Mouse (Mus musculus) lung, embryonic 14.5 days (tissue): ENCODE measurements around the gene Smg6. TPM values are rescaled to one million over a fixed set of nuclear protein-coding genes. Genes with fewer than 3 reads are reported as not detected.

ENCODE experiments used
- ATAC-seq: fragments of 200-750 bp; cut with Nextera tagmentation; 2 replicates; pipeline ENCODE4 v1.8.0; 2017; ENCODE audit warnings: mild to moderate bottlenecking, moderate TSS enrichment, moderate library complexity; ENCODE audit not compliant: insufficient read depth
- DNase-seq: peaks from one replicate; pipeline ENCODE4 v3.0.0-alpha.2; 2015
- H3K27ac ChIP-seq: fragments of 300-500 bp; sonication (generic); 2 replicates; pipeline ENCODE4 v1.5.1; 2014; ENCODE audit warnings: low read depth, mild to moderate bottlenecking, moderate library complexity
- H3K27me3 ChIP-seq: fragments of 300-500 bp; sonication (generic); 2 replicates; pipeline ENCODE4 v1.6.1; 2014; ENCODE audit warnings: low read length, control low read depth; ENCODE audit not compliant: insufficient read depth
- H3K36me3 ChIP-seq: fragments of 300-500 bp; sonication (generic); 2 replicates; pipeline ENCODE4 v1.6.1; 2014; ENCODE audit warnings: control low read depth; ENCODE audit not compliant: insufficient read depth
- H3K4me1 ChIP-seq: fragments of 300-500 bp; sonication (generic); 2 replicates; pipeline ENCODE4 v1.6.1; 2014; ENCODE audit warnings: antibody characterized with exemption, control low read depth; ENCODE audit not compliant: insufficient read depth
- H3K4me2 ChIP-seq: fragments of 300-500 bp; sonication (generic); 2 replicates; pipeline ENCODE4 v1.6.1; 2014; ENCODE audit warnings: mild to moderate bottlenecking
- H3K4me3 ChIP-seq: fragments of 300-500 bp; sonication (generic); 2 replicates; pipeline ENCODE4 v1.5.1; 2014; ENCODE audit warnings: low read depth, low read length
- H3K9ac ChIP-seq: fragments of 300-500 bp; sonication (generic); 2 replicates; pipeline ENCODE4 v1.6.1; 2014
- H3K9me3 ChIP-seq: fragments of 300-500 bp; sonication (generic); 2 replicates; pipeline ENCODE4 v1.6.1; 2016; ENCODE audit warnings: low read depth, low read length, control low read depth
- CTCF ChIP-seq: IDR thresholded peaks from 2 replicates; pipeline ENCODE4 v1.5.1; 2016; ENCODE audit warnings: antibody characterized with exemption, low read depth
- WGBS: fragments of 180-500 bp; shearing (Covaris S2); extraction: QIAGEN DNeasy Blood & Tissue Kit; methylation state at CpG from one replicate; pipeline ENCODE4 v1.1.7; 2014; 5-methylcytosine and 5-hydroxymethylcytosine counted together
- polyA plus RNA-seq: library from polyadenylated mRNA; unstranded; fragments of >200 nt; fragmentation: Nextera tagmentation; extraction: Ambion mirVana; gene quantifications from 2 replicates; pipeline ENCODE4 v1.2.1, GENCODE M21; 2014

Gene Smg6
- polyA plus RNA-seq, 1 experiment from 2014 or later, result 16.4 TPM

DNA sequence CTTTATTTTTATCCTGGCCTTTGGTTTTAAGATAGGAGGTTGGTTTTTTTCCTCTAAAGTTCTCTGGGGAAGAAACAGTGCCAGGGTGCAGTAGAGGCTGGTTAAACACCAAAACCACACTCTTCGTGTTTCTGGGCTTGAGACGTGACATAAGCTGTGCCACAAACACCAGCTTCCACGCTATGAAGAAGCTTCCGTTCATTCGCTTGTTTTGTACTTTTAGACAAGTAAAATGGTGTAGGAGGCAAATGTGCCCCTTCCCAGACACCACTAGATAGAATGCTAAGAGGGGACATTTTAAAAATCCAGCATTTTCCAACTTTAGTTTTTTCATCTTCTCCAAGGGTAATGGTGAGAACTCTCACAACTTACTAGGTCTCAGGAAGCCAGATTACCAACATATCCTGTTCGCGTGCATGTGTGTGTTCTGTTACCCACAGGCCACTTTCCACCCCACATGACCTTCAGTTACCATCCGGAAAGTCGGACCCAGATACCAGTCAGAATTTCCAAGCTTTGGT lies 34.5 kb downstream of the Smg6 start:
- no peak for ATAC-seq
- no peak for TF ChIP-seq CTCF
- WGBS, result 93% methylated on average over 9 of the region's 9 CpGs

DNA sequence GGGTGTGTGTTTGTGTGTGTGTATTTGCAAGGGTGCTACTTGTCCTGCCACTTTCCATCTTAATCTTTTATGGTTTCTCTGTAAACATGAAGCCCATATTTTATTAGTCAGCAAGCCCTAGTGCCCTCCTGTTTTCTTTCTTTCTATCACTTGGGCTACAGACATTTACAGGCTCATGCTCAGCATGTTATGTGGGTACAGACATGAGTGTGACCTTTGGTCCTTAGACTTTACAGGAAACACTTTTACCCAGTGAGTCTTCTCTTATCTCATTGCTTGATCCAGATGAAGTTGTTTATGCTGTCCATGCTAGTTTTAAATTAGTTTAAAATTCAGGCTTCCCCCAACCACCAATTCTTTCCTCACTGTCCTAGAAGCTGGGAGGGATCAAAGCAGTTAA lies 36.3 kb downstream of the Smg6 start:
- ATAC-seq (no peak), DNase-seq (no peak)
- Histone ChIP-seq H3K4me3 (no peak overlapping the region), H3K36me3 (peaks cover 4% of the 10 kb centered on the region), H3K9ac (no peak overlapping the region), H3K27ac (no peak overlapping the region), H3K9me3 (no peaks in the 10 kb centered on the region), H3K4me2 (no peak overlapping the region), H3K4me1 (no peaks in the 10 kb centered on the region), H3K27me3 (no peaks in the 10 kb centered on the region)
- no peak for TF ChIP-seq CTCF

More for the DNA sequence above, 34.5 kb downstream of the Smg6 start:
- no peaks in the 10 kb centered on the region for H3K27me3 ChIP-seq
- H3K4me3 ChIP-seq, result no peak overlapping the region
- H3K9ac ChIP-seq, result no peak overlapping the region
- no peak overlapping the region for H3K27ac ChIP-seq
- no peak overlapping the region for H3K4me2 ChIP-seq
- peaks cover 8% of the 10 kb centered on the region for H3K36me3 ChIP-seq
- H3K4me1 ChIP-seq, result no peaks in the 10 kb centered on the region
- H3K9me3 ChIP-seq, result no peaks in the 10 kb centered on the region
- no peak for DNase-seq

DNA sequence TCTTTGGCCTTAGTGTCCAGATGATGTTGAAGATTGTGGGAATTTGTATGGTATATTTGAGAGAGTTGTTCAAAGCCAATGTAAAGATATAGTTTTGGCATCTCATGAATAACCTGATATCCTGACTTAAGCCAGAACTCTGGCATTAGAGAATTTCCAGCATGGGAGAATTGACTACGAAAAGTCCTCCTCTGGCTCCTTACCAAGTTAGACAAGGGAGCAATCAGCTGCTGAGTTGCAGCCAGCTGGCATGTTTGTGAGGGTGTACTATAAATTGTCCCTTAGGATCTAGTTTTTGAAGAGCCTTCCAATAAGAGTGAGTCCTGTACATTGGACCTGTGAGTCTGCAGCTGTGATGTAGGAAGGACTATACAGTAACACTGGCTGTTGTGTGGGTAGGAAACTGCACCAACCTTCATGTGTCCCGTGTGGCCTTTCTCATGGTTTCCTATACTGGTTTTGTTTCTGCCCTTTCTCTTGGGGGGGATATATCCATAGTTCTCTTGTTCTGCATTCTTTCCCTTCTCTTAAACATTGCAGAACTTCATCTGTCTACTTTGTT lies 37.3 kb downstream of the Smg6 start:
- Histone ChIP-seq H3K36me3 (no peaks in the 10 kb centered on the region), H3K27me3 (no peaks in the 10 kb centered on the region), H3K9ac (no peak overlapping the region), H3K9me3 (no peaks in the 10 kb centered on the region), H3K4me1 (no peaks in the 10 kb centered on the region), H3K4me2 (no peak overlapping the region), H3K4me3 (no peak overlapping the region), H3K27ac (no peak overlapping the region)
- DNase-seq (peak; percentile 52), ATAC-seq (no peak)
- WGBS, result 62% methylated on average over 2 of the region's 2 CpGs
- TF ChIP-seq CTCF, result no peak

DNA sequence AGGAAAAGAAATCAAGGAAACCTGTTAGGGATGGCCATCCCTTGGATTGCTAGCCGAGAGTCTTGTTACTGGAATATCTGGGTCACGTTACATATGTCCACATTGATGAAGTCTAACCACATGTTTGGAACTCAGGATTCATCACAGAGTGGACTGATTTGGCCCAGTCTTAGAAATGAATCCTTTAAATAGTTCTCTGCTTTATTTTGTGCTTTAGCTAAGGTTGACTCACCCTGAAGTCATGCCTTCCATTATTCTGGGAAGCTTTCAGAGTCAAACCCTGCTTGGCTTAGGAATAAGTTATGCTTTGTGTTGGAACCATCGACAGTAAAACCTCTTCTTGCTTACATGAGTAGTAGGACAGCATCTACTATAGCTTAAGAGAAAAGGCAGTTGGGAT lies 39.9 kb downstream of the Smg6 start:
- no peak overlapping the region for H3K27ac ChIP-seq
- H3K27me3 ChIP-seq, result no peaks in the 10 kb centered on the region
- no peaks in the 10 kb centered on the region for H3K36me3 ChIP-seq
- no peak overlapping the region for H3K4me2 ChIP-seq
- no peak for DNase-seq
- no peak overlapping the region for H3K4me3 ChIP-seq
- no peaks in the 10 kb centered on the region for H3K9me3 ChIP-seq
- WGBS, result 93% methylated on average over 3 of the region's 3 CpGs
- no peak overlapping the region for H3K9ac ChIP-seq
- TF ChIP-seq CTCF, result no peak
- H3K4me1 ChIP-seq, result no peaks in the 10 kb centered on the region
- ATAC-seq, result no peak

DNA sequence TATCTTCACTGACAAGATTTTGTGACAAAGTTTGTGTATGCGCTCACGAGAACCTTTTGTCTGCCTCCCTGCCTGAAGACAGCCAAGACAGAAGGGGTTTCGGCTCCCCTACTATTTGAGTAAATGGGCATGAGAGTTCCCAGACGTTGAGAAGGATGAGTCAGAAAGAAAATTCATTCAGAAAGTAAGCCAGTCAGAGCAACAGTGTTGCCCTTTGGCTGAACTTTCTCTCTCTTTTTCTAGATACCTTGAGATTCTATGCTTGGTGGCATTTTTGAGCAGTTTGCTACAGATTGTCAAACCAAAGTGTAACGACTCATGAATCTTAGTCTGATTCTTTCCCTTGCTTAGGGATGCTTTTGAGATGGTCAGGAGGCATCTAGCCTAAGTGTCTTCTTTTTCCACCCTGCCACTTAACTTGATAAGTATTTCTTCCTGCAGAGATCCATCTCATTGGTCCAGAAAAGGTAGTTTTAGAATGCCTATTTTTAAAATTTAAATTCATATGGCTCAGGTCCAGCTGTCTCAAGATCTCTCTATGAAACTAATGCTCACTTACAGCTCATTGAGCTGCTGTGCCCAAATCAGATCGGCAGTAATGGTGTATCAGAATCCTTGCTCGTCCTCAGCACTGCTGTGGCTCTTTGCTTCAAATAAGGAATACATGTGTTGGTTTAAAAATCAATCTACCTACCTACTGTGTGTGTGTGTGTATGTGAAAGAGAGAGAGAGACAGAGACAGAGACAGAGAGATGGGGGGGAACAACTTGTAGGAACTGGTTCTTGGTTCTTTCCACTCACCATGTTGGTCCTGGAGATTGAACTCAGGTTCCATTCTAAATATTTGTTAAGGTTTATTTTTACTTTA lies 47.9 kb downstream of the Smg6 start:
- DNase-seq, result no peak
- Histone ChIP-seq H3K9me3 (no peaks in the 10 kb centered on the region), H3K9ac (no peak overlapping the region), H3K36me3 (0 out of 2 replicates have a peak, but pooled peaks cover 5% of the 10 kb centered on the region), H3K27me3 (no peaks in the 10 kb centered on the region), H3K4me2 (no peak overlapping the region), H3K4me3 (no peak overlapping the region), H3K4me1 (no peaks in the 10 kb centered on the region), H3K27ac (no peak overlapping the region)
- no peak for TF ChIP-seq CTCF
- WGBS, result 75% methylated on average over 7 of the region's 7 CpGs
- no peak for ATAC-seq

DNA sequence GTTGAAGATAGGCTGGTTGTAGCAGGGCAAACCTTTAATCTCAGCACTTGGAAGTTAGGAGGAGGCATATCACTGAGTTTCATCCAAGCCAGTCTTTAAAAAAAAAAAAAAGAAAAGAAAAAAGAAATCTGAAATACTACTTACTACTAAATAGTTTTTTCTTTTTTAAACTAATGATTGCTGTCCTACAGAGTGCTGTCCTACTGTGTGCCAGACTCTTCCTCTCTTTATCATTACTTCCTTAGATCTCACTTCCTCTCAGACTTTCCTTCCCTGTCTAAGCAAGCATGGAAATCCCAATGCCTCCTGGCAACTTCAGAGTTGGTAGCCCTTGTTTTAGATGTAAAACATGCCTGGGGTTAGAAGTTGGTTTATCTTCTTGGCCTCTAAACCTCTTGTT lies 49.0 kb downstream of the Smg6 start:
- 0 out of 2 replicates have a peak, but pooled peaks cover 5% of the 10 kb centered on the region for H3K36me3 ChIP-seq
- H3K4me2 ChIP-seq, result no peak overlapping the region
- no peaks in the 10 kb centered on the region for H3K4me1 ChIP-seq
- DNase-seq (no peak), ATAC-seq (no peak)
- H3K27me3 ChIP-seq, result no peaks in the 10 kb centered on the region
- no peak for TF ChIP-seq CTCF
- no peaks in the 10 kb centered on the region for H3K9me3 ChIP-seq
- no peak overlapping the region for H3K4me3 ChIP-seq
- H3K9ac ChIP-seq, result no peak overlapping the region
- no peak overlapping the region for H3K27ac ChIP-seq
